Mouse (Mus musculus) kidney, adult 11 months (tissue): ENCODE measurements around the gene Saa1.
"Not testable (repeated sequence)": the region's sequence is repeated elsewhere in the genome, so short reads cannot be mapped to it uniquely, and the experiment has no call there.

ENCODE experiments used
- DNase-seq: peaks from one replicate; pipeline ENCODE4 v3.0.0; 2022

Saa1 gene

DNA sequence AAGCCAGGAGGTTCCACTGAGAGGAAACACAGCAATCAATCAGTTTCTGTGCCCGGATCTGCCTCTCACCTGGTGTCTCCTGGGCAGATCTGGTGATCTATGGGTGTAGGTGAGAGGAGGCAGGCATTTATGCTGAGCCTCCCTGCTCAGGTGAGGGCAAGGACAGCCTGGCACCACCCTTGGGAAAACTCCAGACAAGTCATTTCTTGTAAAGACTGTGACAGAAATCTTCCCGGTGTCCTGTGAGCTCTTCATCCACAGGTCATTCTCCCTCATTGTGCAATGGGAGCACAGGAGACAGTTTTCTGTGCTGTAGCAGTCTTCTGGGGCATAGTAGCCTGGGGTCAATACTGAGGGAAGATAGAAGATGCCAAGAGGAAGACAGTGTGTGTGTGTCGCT lies at the start of gene Saa1:
Saa1 (minus strand) TSS at position 101 of the 400 bp plus-strand sequence.
- DNase-seq, result not testable (repeated sequence)

DNA sequence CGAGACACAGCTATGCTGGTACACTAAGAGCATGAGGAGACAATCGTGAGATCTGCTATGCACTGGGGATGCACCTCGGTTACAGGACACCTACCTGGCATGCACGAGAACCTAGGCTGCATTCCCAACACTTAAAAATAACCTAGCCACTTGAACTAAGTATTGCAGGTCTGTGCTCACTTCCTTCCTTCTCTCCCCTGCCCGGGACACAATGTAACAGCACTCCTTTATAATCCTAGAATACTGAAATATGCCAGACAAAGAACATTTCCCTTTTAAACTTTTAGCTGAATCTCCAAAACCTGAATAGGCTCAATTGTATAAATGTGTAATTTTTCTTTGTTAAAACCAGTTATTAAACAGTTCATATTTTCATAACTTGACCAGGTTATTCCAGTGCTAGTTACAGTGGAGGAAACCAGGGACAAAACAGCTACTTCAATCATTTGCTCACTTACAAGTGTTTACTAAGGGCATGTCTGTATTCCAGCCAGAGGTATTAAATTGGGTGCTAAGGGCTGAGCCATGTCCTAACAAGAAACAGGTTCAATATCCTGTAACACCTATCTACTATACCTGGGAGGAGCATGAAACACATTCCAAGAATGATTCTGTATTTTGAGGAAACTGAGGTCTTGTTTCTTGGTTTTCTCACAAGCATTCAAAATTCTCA lies 46.5 kb upstream of the Saa1 start:
- no peak for DNase-seq

DNA sequence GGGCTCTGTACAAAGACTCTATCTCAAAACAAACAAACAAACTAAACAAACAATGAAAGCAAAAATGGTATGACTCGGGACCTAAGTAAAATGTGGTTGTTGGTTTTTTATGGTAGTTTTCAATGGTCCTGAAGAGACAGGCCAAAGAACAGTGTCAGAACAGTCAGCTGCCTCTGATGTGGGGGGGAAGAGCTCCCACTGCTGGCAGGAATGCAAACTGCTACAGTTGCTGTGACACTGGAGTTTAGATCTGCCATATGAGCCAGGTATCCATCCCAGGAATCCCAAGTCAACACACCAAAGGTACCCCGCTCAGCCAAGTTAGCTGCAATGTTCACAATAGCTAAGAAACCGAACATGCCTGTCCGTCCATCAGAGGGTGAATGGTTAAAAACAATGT lies 27.9 kb upstream of the Saa1 start:
- DNase-seq, result peak; percentile 36

DNA sequence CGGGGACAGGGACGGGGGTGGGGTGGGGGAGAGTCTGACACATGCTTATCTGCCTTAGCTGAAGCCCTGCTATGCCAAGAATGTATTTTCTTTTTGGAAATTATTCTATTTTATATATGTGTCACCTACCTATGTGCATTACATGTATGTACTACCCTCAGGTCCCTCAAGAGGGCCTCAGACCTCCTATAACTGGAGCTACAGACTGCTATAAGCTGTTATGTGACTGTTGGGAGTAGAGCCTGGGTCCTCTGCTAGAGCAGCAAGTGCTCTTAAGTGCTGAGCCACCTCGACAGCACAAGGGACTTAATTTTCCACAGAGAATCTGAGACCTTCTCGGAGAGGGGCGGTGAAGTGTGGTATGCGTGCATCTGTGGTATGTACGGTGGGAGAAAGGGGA lies 25.7 kb upstream of the Saa1 start:
- no peak for DNase-seq

- no peak for DNase-seq
Observed at GRCm38 (mm10) chr7:46767371-46767770, 24.6 kb upstream of the Saa1 start.

GRCm38 (mm10) chr7:46764672-46765071 lies 21.9 kb upstream of the Saa1 start:
- DNase-seq, result no peak

GRCm38 (mm10) chr7:46762601-46763000 lies 19.8 kb upstream of the Saa1 start:
- no peak for DNase-seq

- no peak for DNase-seq
Observed at GRCm38 (mm10) chr7:46761049-46761795, 18.4 kb upstream of the Saa1 start.

- no peak for DNase-seq
Observed at GRCm38 (mm10) chr7:46751490-46751889, 8.7 kb upstream of the Saa1 start, which contains the start of gene Saa2. Saa2 (plus strand) TSS chr7:46751790.

GRCm38 (mm10) chr7:46748459-46748858 lies 5.7 kb upstream of the Saa1 start:
- DNase-seq, result no peak

- DNase-seq, result no peak
Observed at GRCm38 (mm10) chr7:46746381-46746780, 3.6 kb upstream of the Saa1 start.

GRCm38 (mm10) chr7:46745816-46746215 lies 3.0 kb upstream of the Saa1 start:
- DNase-seq, result no peak

- not testable (repeated sequence) for DNase-seq
Observed at GRCm38 (mm10) chr7:46740041-46740440, 2.7 kb downstream of the Saa1 start.

DNA sequence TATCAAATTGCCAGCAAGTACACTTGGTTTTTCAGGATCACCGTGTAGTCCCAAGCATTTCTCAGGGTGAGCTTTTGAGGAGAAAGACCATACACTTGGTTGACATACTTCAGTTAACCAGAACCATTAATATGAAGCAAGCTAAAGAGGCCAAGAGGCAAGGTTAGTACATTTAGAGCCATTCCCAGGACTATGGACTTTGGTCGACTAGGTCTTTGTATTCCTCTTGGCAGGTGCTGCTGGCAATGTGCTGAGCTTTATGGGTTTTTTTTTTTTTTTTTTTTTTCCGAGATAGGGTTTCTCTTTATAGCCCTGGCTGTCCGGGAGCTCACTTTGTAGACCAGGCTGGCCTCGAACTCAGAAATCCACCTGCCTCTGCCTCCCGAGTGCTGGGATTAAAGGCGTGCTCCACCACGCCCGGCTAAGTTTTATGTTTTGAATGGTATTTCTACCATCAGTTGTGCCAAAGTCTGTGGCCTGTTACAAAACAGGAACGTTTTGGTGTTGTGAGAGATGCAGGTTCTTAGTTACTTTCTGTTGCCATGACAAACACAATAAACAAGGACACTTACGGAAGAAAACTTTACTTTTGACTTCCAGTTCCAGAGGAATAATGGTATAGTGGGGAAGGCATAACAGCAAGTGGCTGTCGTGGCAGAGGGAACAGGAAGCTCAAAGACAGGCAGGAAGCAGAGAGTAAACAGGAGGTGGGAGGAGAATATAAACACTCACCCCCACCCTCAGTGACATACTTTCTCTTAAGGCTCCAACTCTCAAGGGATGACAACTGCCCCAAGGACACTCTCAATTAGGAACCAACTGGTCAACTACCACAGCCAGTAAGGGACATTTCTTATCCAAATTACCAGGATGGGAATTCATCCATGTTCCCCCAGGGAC lies 4.0 kb downstream of the Saa1 start:
- peak; percentile 55 for DNase-seq

DNA sequence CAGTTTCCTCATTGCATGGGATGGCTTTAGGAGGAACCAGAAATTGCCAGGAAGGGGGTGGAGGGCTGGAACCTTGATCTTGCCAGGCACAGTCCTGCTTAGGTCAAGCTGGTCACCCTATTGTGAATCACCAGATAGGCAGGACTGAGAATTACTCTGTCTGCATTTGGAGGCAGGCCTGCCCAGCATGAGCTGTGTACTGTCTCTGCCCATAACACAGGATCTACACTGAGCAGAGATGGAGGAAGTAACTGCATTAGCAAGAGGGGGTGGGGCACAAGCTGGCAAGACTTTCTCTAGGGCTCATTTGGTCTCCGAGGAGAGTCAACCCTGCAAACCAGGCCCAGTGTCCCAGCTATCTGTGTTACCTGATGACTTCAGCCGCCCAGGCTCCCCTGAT lies 7.8 kb downstream of the Saa1 start:
- DNase-seq, result no peak

DNA sequence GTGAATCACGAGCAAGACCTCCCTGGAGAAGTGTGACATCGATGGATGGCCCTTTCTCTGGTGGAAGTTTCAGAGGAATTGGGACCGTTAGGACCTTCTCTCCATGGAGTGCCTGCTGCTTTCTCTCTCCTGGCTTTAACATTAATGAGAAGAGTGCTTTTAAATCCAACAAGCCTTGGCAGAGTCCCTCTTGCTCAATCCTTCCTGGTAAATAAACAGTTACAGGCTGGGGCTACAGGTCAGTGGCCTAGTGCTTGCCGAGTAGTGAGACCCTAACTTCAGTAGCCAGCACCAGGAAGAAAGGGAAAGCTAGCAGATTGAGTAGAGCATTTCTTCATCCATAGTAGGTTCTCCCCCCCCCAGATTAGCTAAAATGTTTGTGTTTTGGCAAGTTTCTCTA lies 10.3 kb downstream of the Saa1 start, which contains the start of gene Saa4:
Saa4 (minus strand) TSS at position 146 of the 400 bp plus-strand sequence.
- no peak for DNase-seq

DNA sequence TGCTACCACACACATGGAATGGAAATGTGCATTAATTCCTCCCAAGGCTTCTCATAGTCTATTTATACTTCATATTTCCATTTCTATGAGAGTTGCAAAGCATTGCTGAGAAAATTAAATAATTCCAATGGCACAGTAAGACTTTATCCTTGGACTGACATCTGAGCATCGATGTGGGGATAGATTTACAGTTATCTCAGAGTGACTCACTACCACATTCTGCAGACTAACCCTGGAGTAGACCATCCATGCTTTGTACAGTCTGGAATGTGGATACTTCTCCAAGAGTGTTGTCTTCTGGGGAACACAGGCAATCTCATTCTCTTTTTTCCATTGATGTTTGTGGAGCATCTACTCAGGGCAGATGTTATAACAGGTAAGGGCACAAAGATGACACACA lies 15.2 kb downstream of the Saa1 start:
- no peak for DNase-seq

- no peak for DNase-seq
Observed at GRCm38 (mm10) chr7:46724396-46724795, 18.4 kb downstream of the Saa1 start.

DNA sequence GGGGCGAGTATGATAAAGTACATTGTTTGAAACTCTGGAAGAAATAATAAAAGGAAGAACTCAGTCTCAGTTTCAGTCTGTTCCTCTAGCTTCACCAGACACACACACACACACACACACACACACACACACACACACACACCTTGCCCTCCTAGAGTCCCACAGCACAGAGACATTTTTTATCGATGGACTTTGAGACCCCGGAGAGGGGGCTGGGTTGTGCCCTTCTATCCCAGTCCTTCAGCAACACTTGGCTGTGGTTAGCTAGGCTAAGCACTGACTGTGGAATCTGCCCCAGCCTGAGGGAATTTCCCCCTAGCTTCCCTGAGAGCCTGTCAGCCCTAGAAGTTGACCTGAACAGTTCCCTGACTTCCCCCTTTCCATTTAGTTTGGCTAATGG lies 18.9 kb downstream of the Saa1 start:
- DNase-seq, result peak; percentile 46

DNA sequence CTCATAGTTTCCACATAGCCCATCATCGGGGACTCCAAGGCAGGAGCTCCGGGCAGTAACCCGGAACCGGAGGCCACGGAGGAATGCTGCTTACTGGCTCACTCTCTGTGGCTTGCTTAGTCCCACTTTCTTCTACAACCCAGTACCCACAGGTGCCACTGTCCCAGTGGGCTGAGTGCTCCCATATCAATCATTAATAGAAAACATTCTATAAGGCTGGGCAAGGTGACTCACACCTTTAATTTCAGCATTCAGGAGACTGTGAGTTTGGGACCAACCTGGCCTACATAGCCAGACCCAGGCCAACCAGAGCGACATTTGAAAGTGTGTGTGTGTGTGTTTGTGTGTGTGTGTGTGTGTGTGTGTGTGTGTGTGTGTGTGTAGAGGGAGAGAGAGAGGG lies 19.4 kb downstream of the Saa1 start:
- no peak for DNase-seq

GRCm38 (mm10) chr7:46720460-46720859 lies 22.3 kb downstream of the Saa1 start:
- DNase-seq, result no peak

DNA sequence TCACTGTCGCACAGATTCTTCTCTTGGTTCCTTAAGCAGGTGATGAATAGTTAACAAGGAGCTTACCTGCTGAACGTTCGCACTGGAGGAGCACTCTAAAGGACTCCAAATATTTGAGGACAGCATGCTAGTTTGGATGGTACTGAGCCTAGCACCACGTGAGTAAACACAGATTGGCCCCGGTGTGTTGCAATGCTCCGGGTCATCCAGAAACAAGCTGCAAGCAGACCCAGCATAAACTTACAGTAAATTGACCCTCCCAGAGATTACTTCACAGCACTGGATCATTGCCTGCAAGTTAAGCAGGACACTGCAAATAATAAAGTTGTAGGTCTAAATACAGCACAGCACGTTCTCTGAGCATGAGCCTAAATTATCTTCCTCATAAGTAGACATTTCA lies 23.3 kb downstream of the Saa1 start:
- peak; percentile 24 for DNase-seq

- DNase-seq, result no peak
Observed at GRCm38 (mm10) chr7:46718591-46719270, 24.0 kb downstream of the Saa1 start.
